8 mouse cellular contexts compared by ENCODE assay signal in genomic region chr7:120844689-120845088, GRCm38 (mm10). TPM values are rescaled to one million over a fixed set of nuclear protein-coding genes. Genes with fewer than 3 reads are reported as not detected.
DNase-seq lines count a peak whose midpoint lies in the region; ATAC-seq and TF ChIP-seq lines count a peak whose summit lies in the region.

No protein-coding gene starts in this region.

- TF ChIP-seq CTCF in kidney, postnatal 0 days (IDR thresholded peaks at IDR 0.05; ENCODE audit: low read depth), result no peak
- no peak for TF ChIP-seq CTCF in intestine, postnatal 0 days (IDR thresholded peaks at IDR 0.05; ENCODE audit: low read depth)

- no peak for ATAC-seq in kidney, postnatal 0 days (replicated peaks; ENCODE audit: low FRiP score, low read depth)
- no peak for ATAC-seq in embryonic facial prominence, embryonic 13.5 days (ENCODE audit: insufficient number of reproducible peaks, insufficient read depth, low FRiP score, low TSS enrichment, low read depth)
- ATAC-seq in intestine, postnatal 0 days, result no peak
- no peak for ATAC-seq in neural tube, embryonic 13.5 days (ENCODE audit: low read depth)

- H3K27ac ChIP-seq in kidney, postnatal 0 days, result no peak overlapping the region
- no peak overlapping the region; the same call in 1 of the 2 replicates for H3K27ac ChIP-seq in embryonic facial prominence, embryonic 13.5 days
- H3K27ac ChIP-seq in intestine, postnatal 0 days (ENCODE audit: low read depth, low read length), result peak overlapping the region; percentile 7; the same call in 1 of the 2 replicates
- no peak overlapping the region for H3K27ac ChIP-seq in neural tube, embryonic 13.5 days (replicated peaks)

- 37% methylated on average over 9 of the region's 9 CpGs for WGBS in kidney, postnatal 0 days
- 12% methylated on average over 9 of the region's 9 CpGs for WGBS in embryonic facial prominence, embryonic 13.5 days
- 27% methylated on average over 9 of the region's 9 CpGs for WGBS in intestine, postnatal 0 days
- 9% methylated on average over 9 of the region's 9 CpGs for WGBS in neural tube, embryonic 13.5 days

- intact Hi-C loops in gastrocnemius, postnatal 36 days (cut with DNase I), result loop anchor here (5.0 kb wide), 2 partner anchors 38 to 53 kb away; no protein-coding TSS in a partner anchor

- H3K36me3 ChIP-seq in kidney, postnatal 0 days (ENCODE audit: insufficient read depth, low read length), result no peaks in the 10 kb centered on the region
- no peaks in the 10 kb centered on the region for H3K36me3 ChIP-seq in embryonic facial prominence, embryonic 13.5 days
- H3K36me3 ChIP-seq in intestine, postnatal 0 days (ENCODE audit: control insufficient read depth, insufficient read depth), result peaks cover 9% of the 10 kb centered on the region; the same call in 1 of the 2 replicates
- H3K36me3 ChIP-seq in neural tube, embryonic 13.5 days, result no peaks in the 10 kb centered on the region

- DNase-seq in kidney, postnatal 0 days (ENCODE audit: low spot score), result no peak
- no peak for DNase-seq in kidney, postnatal 25 days
- no peak for DNase-seq in B cell, adult 2 months
- DNase-seq in urinary bladder, adult 18-20 months (ENCODE audit: low spot score in 2 of 2), result no peak
- no peak for DNase-seq in gastrocnemius, postnatal 36 days

- H3K4me2 ChIP-seq in kidney, postnatal 0 days (ENCODE audit: low read length), result peak overlapping the region; percentile 93
- peak overlapping the region; percentile 78 for H3K4me2 ChIP-seq in embryonic facial prominence, embryonic 13.5 days
- H3K4me2 ChIP-seq in intestine, postnatal 0 days (replicated peaks; ENCODE audit: low read depth), result peak overlapping the region; percentile 93
- H3K4me2 ChIP-seq in neural tube, embryonic 13.5 days, result peak overlapping the region; percentile 60

- H3K4me1 ChIP-seq in kidney, postnatal 0 days (replicated peaks; ENCODE audit: insufficient read depth, low read length), result peaks cover 11% of the 10 kb centered on the region; the same call in 1 of the 2 replicates
- H3K4me1 ChIP-seq in embryonic facial prominence, embryonic 13.5 days, result peaks cover 24% of the 10 kb centered on the region
- no peaks in the 10 kb centered on the region; the same call in 1 of the 2 replicates for H3K4me1 ChIP-seq in intestine, postnatal 0 days (replicated peaks; ENCODE audit: control insufficient read depth, insufficient read depth, low read length)
- H3K4me1 ChIP-seq in neural tube, embryonic 13.5 days (replicated peaks), result peaks cover 31% of the 10 kb centered on the region

- 0 out of 2 replicates have a peak overlapping the region, but pooled peaks have one; percentile 64 for H3K4me3 ChIP-seq in kidney, postnatal 0 days (replicated peaks; ENCODE audit: low read depth, low read length)
- H3K4me3 ChIP-seq in embryonic facial prominence, embryonic 13.5 days, result peak overlapping the region; percentile 81
- H3K4me3 ChIP-seq in intestine, postnatal 0 days (ENCODE audit: low read depth, low read length), result peak overlapping the region; percentile 89
- H3K4me3 ChIP-seq in neural tube, embryonic 13.5 days, result peak overlapping the region; percentile 51

- H3K27me3 ChIP-seq in kidney, postnatal 0 days (ENCODE audit: insufficient read depth, low read length), result no peaks in the 10 kb centered on the region
- no peaks in the 10 kb centered on the region for H3K27me3 ChIP-seq in embryonic facial prominence, embryonic 13.5 days
- H3K27me3 ChIP-seq in intestine, postnatal 0 days (replicated peaks; ENCODE audit: control insufficient read depth, insufficient read depth, low read length), result no peaks in the 10 kb centered on the region
- peaks cover 8% of the 10 kb centered on the region for H3K27me3 ChIP-seq in neural tube, embryonic 13.5 days

- H3K9me3 ChIP-seq in kidney, postnatal 0 days (replicated peaks; ENCODE audit: low read length), result no peaks in the 10 kb centered on the region
- H3K9me3 ChIP-seq in embryonic facial prominence, embryonic 13.5 days, result no peaks in the 10 kb centered on the region
- H3K9me3 ChIP-seq in intestine, postnatal 0 days (ENCODE audit: control insufficient read depth), result no peaks in the 10 kb centered on the region
- H3K9me3 ChIP-seq in neural tube, embryonic 13.5 days, result no peaks in the 10 kb centered on the region

- H3K9ac ChIP-seq in kidney, postnatal 0 days (ENCODE audit: low read depth, low read length), result no peak overlapping the region
- H3K9ac ChIP-seq in embryonic facial prominence, embryonic 13.5 days, result peak overlapping the region; percentile 86
- 0 out of 2 replicates have a peak overlapping the region, but pooled peaks have one; percentile 77 for H3K9ac ChIP-seq in intestine, postnatal 0 days (ENCODE audit: low read depth, low read length)
- H3K9ac ChIP-seq in neural tube, embryonic 13.5 days, result peak overlapping the region; percentile 76

RNA-seq across cellular contexts. Expression of gene Eef2k, which starts 2.1 kb away (rescaled TPM):
- 13.8 and 14.9 TPM in 2 replicates for polyA plus RNA-seq in kidney, postnatal 0 days (2015; fragmentation: Nextera tagmentation; extraction: Ambion mirVana)
- polyA plus RNA-seq in embryonic facial prominence, embryonic 13.5 days (2015; fragmentation: Nextera tagmentation; extraction: Ambion mirVana), result 36.6 and 39.4 TPM in 2 replicates
- 14.1 and 14.2 TPM in 2 replicates for polyA plus RNA-seq in intestine, postnatal 0 days (2015; fragmentation: Nextera tagmentation; extraction: Ambion mirVana)
- 29.2 and 34.1 TPM in 2 replicates for polyA plus RNA-seq in neural tube, embryonic 13.5 days (2015; fragmentation: Nextera tagmentation; extraction: Ambion mirVana)
- total RNA-seq in gastrocnemius, postnatal 36 days (2021), result 10 to 100 TPM; 55.7 to 60.3 TPM

RNA-seq across cellular contexts. Expression of gene Gm5737, which starts 32.5 kb away (rescaled TPM):
- not detected in 2 replicates for polyA plus RNA-seq in kidney, postnatal 0 days (2015; fragmentation: Nextera tagmentation; extraction: Ambion mirVana)
- not detected in 2 replicates for polyA plus RNA-seq in embryonic facial prominence, embryonic 13.5 days (2015; fragmentation: Nextera tagmentation; extraction: Ambion mirVana)
- not detected in 2 replicates for polyA plus RNA-seq in intestine, postnatal 0 days (2015; fragmentation: Nextera tagmentation; extraction: Ambion mirVana)
- polyA plus RNA-seq in neural tube, embryonic 13.5 days (2015; fragmentation: Nextera tagmentation; extraction: Ambion mirVana), result not detected in 2 replicates
- total RNA-seq in gastrocnemius, postnatal 36 days (2021), result under 1 TPM; 0.32 to 0.61 TPM
